Mouse (Mus musculus): Measurements from ENCODE around the gene Ibsp. TPM values are rescaled to one million over a fixed set of nuclear protein-coding genes. Genes with fewer than 3 reads are reported as not detected.

Gene Ibsp
- polyA plus RNA-seq (2015; fragmentation: Nextera tagmentation; extraction: Ambion mirVana), result 0.13 TPM in 1 of 2 replicates, not detected in the other

DNA sequence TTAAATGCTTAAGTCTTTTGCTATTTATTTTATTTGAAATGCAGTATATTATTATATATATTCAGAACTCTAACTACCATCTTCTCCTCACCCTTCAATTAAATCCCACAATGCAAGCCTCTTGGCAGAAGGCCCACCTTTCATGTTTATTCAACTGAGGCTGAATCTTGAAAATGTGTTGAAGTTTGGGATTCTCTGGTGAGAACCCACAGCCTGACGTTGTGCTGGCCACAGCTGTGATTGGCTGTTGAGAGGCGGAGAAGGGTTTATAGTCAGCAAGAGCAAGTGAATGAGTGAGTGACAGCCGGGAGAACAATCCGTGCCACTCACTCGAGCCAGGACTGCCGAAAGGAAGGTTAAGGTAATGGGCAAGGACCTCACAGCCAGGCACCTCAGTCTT is at the start of gene Ibsp:
Gene Ibsp, plus strand, starts transcription at position 178 of the 400 bp plus-strand sequence.
- 64% methylated on average over 6 of the region's 6 CpGs for WGBS
- Histone ChIP-seq H3K27me3 (replicated peaks) (no peaks in the 10 kb centered on the region), H3K27ac (no peak within 1 kb of the TSS), H3K4me1 (replicated peaks) (0 out of 2 replicates have a peak, but pooled peaks cover 2% of the 10 kb centered on the region), H3K9me3 (no peaks in the 10 kb centered on the region), H3K9ac (no peak within 1 kb of the TSS), H3K4me2 (replicated peaks) (no peak within 1 kb of the TSS), H3K4me3 (replicated peaks) (no peak within 1 kb of the TSS), H3K36me3 (no peaks in the 10 kb centered on the region)
- no peak for ATAC-seq

DNA sequence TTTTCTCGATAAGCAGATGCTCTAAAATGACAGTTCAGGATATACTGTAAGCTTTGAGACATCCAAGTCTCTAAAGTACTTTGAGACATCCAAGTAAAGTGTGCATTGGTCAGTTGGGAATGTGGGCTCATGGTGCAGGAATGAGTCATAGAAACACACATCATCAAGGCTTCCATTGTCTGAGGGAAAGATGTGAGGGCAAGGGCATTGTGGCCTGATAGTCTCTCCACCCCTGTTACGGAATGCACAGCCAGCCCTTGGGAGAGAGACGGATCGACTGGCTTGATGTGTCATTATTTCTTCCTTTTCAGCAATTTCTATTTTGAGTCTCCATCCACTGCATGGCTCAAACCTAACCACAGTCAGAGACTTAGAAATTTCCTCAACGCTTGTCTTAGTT is 47.2 kb upstream of the Ibsp start:
- no peak for ATAC-seq
- Histone ChIP-seq H3K27me3 (replicated peaks) (no peaks in the 10 kb centered on the region), H3K9me3 (no peaks in the 10 kb centered on the region), H3K27ac (no peak overlapping the region), H3K9ac (no peak overlapping the region), H3K4me3 (replicated peaks) (no peak overlapping the region), H3K4me1 (replicated peaks) (no peaks in the 10 kb centered on the region), H3K4me2 (replicated peaks) (no peak overlapping the region), H3K36me3 (no peaks in the 10 kb centered on the region)
- 86% methylated on average over 5 of the region's 5 CpGs for WGBS

DNA sequence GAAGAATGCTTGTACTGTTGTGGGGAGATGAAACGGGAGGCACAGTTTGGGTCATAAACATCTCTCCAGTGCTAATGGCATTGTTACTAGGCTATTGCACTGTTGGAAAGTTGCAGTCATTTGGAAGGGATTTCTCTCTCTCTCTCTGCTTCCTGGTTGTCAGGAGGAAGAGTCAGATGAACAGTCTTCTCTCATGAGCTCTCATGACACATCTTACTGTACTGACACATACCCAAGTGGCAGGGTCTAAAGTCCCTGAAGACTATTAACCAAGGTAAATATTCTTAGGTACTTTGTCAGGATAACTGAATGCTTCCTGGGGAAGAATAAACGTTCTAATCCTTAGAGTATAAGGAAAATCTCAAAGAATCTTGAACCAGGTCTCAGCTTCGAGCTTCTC is 42.4 kb upstream of the Ibsp start:
- Histone ChIP-seq H3K4me1 (replicated peaks) (no peaks in the 10 kb centered on the region), H3K4me2 (replicated peaks) (no peak overlapping the region), H3K9me3 (no peaks in the 10 kb centered on the region), H3K4me3 (replicated peaks) (no peak overlapping the region), H3K27ac (no peak overlapping the region), H3K9ac (no peak overlapping the region), H3K27me3 (replicated peaks) (no peaks in the 10 kb centered on the region), H3K36me3 (no peaks in the 10 kb centered on the region)
- WGBS, result 45% methylated on average over 3 of the region's 3 CpGs
- 0 out of 2 replicates have a peak, but pooled peaks have one; percentile 51 for ATAC-seq

DNA sequence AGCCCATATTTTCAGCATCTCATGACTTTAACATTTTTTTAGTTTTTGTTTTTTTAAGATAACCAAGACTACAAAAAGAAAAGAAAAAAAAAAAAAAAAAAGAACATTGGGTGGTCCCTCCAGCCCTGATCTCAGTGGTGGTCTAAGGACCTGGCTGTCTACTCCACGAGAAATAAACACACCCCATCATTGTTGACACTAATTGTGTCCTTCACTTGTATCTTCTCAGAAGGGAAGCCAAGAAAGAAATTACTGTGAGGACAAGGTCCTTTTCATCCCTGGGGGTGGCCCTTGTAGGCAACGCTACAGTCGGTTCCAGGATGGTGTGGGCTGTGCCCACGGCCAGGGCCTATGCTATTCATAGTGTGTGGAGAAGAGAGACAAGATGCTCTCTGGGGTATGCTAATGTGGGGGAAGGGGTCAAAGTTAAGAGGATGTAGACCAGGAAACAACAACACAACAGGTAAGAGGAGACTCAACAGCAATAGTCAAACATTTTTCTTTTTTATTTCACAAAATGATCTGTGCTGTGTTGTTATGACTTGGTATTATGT is 37.0 kb upstream of the Ibsp start:
- 55% methylated on average over 4 of the region's 4 CpGs for WGBS
- Histone ChIP-seq H3K27me3 (replicated peaks) (no peaks in the 10 kb centered on the region), H3K4me2 (replicated peaks) (no peak overlapping the region), H3K36me3 (no peaks in the 10 kb centered on the region), H3K4me3 (replicated peaks) (no peak overlapping the region), H3K4me1 (replicated peaks) (no peaks in the 10 kb centered on the region), H3K9me3 (no peaks in the 10 kb centered on the region), H3K27ac (no peak overlapping the region), H3K9ac (no peak overlapping the region)
- ATAC-seq, result no peak

DNA sequence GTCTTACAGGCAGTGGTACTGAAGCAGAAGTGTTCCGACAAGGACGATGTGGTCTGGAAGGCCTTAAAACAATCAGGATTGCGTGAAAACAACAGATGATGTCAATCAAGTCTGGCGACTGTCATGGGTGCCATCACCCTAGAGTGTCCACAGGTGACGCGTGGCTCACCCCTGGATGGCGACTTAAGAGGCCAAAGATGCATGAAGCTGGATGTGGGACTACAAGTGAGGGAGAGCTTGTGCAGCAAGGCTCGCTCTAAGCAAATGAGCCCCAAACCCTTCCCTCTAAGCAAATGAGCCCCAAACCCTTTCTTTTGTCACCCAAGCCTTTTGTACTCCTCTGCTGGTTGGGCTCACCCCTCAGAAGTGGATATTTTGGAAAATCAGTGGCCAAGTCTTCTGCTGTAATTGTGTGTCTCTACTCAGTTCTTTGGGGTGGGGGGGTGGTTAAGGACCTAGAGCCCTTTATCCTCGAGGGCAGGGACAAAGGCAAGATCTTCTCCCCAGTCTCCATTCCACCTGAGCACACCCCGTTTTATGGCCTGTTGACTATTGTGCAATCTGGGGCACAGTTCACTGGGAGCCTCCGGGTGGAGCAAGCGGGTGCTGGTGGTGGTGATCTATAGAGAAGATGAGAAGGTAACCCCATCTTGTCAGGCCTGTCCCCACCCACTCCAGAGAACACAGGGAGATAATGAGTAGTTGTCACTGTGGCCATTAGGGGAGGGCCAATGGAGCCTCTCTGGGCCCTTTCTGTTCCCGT is 35.8 kb upstream of the Ibsp start:
- no peak overlapping the region for H3K4me3 ChIP-seq (replicated peaks)
- no peaks in the 10 kb centered on the region for H3K9me3 ChIP-seq
- 81% methylated on average over 13 of the region's 13 CpGs for WGBS
- H3K27me3 ChIP-seq (replicated peaks), result no peaks in the 10 kb centered on the region
- no peaks in the 10 kb centered on the region for H3K36me3 ChIP-seq
- no peaks in the 10 kb centered on the region for H3K4me1 ChIP-seq (replicated peaks)
- H3K9ac ChIP-seq, result no peak overlapping the region
- H3K27ac ChIP-seq, result no peak overlapping the region
- H3K4me2 ChIP-seq (replicated peaks), result no peak overlapping the region
- peak; percentile 98 for ATAC-seq

DNA sequence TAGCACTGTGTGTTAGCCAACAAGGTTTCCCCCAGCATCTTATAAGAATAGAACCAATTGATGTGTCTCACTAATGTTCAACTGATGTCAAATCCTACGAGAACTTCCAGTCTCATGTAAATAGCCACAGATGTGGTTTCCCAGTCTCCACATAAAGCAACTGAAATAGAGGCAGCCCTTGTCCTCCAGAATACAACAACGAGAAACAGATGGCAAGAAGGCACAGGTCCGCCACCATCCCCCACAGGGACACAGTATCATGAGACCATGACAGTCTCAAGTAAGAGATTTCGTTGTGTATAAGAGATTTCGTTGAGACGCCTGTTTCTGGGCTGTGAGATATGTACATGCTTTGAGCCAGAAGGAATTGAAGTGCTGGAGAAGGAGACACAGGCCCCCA is 4.8 kb upstream of the Ibsp start:
- Histone ChIP-seq H3K9me3 (no peaks in the 10 kb centered on the region), H3K27ac (no peak overlapping the region), H3K27me3 (replicated peaks) (no peaks in the 10 kb centered on the region), H3K9ac (no peak overlapping the region), H3K4me2 (replicated peaks) (no peak overlapping the region), H3K4me1 (replicated peaks) (0 out of 2 replicates have a peak, but pooled peaks cover 2% of the 10 kb centered on the region), H3K36me3 (no peaks in the 10 kb centered on the region), H3K4me3 (replicated peaks) (no peak overlapping the region)
- no peak for ATAC-seq
- WGBS, result 66% methylated on average over 6 of the region's 6 CpGs

DNA sequence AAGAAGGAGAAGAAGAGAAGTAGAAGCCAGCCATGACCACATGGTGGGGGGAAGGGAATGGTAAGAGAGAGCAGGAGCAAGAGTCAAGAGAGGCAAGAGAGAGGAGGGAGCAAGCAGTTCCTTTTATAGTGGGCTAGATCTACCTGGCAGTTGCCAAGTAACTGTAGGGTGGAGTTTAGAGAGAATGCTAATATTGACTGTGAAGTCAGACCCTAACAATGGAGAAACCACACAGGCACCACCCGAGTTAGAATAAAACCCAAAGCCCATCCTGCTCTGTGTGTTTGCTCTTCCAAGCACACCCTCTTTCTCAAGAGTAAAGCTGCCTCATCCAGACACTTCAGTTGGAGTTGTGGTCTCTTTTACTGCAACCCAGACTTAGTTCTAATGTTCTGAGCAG is 15.1 kb downstream of the Ibsp start:
- Histone ChIP-seq H3K4me1 (replicated peaks) (no peaks in the 10 kb centered on the region), H3K27ac (no peak overlapping the region), H3K4me2 (replicated peaks) (no peak overlapping the region), H3K36me3 (no peaks in the 10 kb centered on the region), H3K4me3 (replicated peaks) (no peak overlapping the region), H3K9me3 (no peaks in the 10 kb centered on the region), H3K9ac (no peak overlapping the region), H3K27me3 (replicated peaks) (no peaks in the 10 kb centered on the region)
- WGBS, result 56% methylated on average over 1 of the region's 1 CpGs
- no peak for ATAC-seq

DNA sequence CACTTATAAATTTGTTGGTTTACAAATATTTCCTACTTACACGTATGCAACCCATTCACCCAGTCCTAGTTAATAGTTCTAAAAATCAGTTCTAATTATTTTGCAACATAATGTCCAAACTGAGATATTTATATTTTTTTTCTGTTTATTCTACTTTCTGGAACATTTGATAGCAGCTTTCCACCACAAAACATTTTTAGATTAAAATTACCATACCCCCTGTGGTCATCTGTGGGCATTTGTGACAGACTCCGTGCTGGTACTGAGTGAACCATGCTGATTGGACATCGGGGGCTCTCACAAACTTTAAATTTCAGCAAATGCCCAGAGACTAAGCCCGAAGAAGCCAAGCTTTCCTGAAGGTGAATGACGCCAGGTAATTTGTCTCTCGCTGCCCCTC is 26.1 kb downstream of the Ibsp start, which contains the start of gene Mepe:
Gene Mepe, plus strand, starts transcription at position 301 of the 400 bp plus-strand sequence.
- WGBS, result 90% methylated on average over 6 of the region's 6 CpGs
- Histone ChIP-seq H3K9ac (no peak within 1 kb of the TSS), H3K4me3 (replicated peaks) (no peak within 1 kb of the TSS), H3K27me3 (replicated peaks) (no peaks in the 10 kb centered on the region), H3K4me2 (replicated peaks) (no peak within 1 kb of the TSS), H3K27ac (no peak within 1 kb of the TSS), H3K9me3 (no peaks in the 10 kb centered on the region), H3K36me3 (no peaks in the 10 kb centered on the region), H3K4me1 (replicated peaks) (no peaks in the 10 kb centered on the region)
- ATAC-seq, result no peak

DNA sequence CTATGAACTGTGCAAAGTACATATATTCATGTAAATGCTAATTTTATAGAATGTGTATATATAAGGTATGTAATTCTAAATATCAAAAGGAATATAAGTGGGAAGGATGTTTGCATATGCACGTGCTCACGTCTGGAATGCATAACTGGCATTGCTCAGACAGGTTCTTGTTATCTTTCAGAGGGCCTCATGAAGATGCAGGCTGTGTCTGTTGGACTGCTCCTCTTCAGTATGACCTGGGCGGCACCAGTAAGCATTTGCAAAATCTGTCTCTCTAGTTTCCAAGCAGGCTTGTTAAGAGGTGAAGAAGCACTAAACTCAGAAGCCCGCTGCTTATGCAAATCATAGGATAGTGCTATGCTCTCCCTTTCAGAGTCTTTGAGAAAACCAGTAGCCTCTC is 27.9 kb downstream of the Ibsp start:
- Histone ChIP-seq H3K9me3 (no peaks in the 10 kb centered on the region), H3K27ac (no peak overlapping the region), H3K9ac (no peak overlapping the region), H3K27me3 (replicated peaks) (no peaks in the 10 kb centered on the region), H3K4me1 (replicated peaks) (no peaks in the 10 kb centered on the region), H3K4me2 (replicated peaks) (no peak overlapping the region), H3K36me3 (no peaks in the 10 kb centered on the region), H3K4me3 (replicated peaks) (no peak overlapping the region)
- no peak for ATAC-seq
- 65% methylated on average over 4 of the region's 4 CpGs for WGBS

DNA sequence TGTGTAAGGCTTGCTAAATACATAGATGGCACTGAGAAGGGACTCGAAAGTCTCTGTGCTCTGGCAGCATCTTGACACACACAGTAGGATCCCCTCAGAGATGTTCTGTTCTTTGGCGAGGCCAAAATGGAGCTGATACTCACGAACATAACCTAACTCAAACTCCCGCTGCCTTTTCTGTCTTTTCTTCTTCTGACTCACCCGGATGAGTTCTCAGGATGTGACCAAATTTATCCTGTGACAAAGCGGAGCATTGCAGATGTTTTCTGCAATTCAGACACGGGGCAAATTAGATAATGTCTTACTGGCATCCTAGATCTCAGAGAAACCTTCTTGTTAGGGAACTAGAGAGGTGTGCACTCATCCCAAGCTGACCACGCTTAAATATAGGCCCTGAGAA is 28.4 kb downstream of the Ibsp start:
- H3K27me3 ChIP-seq (replicated peaks), result no peaks in the 10 kb centered on the region
- no peaks in the 10 kb centered on the region for H3K4me1 ChIP-seq (replicated peaks)
- WGBS, result 79% methylated on average over 8 of the region's 8 CpGs
- no peak overlapping the region for H3K9ac ChIP-seq
- H3K4me3 ChIP-seq (replicated peaks), result no peak overlapping the region
- H3K27ac ChIP-seq, result no peak overlapping the region
- H3K9me3 ChIP-seq, result no peaks in the 10 kb centered on the region
- H3K36me3 ChIP-seq, result no peaks in the 10 kb centered on the region
- no peak for ATAC-seq
- H3K4me2 ChIP-seq (replicated peaks), result no peak overlapping the region

DNA sequence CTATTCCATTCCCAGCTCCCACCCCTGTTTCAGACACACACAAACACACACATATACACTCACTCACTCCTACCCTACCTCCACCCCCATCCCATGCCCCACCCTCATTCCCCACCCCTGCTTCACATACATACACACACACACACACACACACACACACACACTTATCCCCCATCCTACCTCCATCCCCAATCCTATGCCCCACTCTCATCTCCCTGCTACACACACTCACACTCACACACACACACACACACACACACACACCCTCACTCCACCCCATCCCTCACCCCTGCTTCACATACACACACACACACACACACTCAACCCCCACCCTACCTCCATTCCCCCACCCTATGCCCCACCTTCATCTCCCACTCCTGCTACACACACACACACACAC is 28.9 kb downstream of the Ibsp start:
- no peak overlapping the region for H3K9ac ChIP-seq
- no peaks in the 10 kb centered on the region for H3K9me3 ChIP-seq
- H3K27me3 ChIP-seq (replicated peaks), result no peaks in the 10 kb centered on the region
- no peak overlapping the region for H3K27ac ChIP-seq
- no peak for ATAC-seq
- no peaks in the 10 kb centered on the region for H3K4me1 ChIP-seq (replicated peaks)
- H3K4me3 ChIP-seq (replicated peaks), result no peak overlapping the region
- no peaks in the 10 kb centered on the region for H3K36me3 ChIP-seq
- no peak overlapping the region for H3K4me2 ChIP-seq (replicated peaks)

DNA sequence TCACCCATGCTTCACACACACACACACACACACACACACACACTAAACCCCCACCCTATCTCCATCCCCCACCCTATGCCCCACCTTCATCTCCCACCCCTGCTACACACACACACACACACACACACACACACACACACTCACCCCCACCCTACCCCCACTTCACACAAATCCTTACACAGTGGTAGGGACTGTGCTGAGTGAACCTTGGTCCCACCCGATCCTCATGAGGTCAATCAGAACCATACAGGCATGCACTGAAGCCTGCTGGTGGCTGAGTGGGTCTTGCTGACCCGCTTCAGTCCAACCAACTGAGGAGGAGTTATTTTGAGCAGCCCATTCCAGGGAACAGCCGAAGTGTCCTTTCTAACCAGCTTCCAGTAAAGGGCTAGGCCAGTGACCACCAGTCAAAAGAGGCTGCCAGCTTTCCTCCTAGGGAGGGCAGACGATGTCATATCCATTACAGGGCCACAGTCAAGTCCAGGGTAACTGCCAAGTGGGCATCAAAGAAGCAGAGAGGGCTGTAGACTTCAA is 29.4 kb downstream of the Ibsp start:
- 82% methylated on average over 4 of the region's 4 CpGs for WGBS
- Histone ChIP-seq H3K4me3 (replicated peaks) (no peak overlapping the region), H3K4me2 (replicated peaks) (no peak overlapping the region), H3K4me1 (replicated peaks) (no peaks in the 10 kb centered on the region), H3K27ac (no peak overlapping the region), H3K9ac (no peak overlapping the region), H3K9me3 (no peaks in the 10 kb centered on the region), H3K27me3 (replicated peaks) (no peaks in the 10 kb centered on the region), H3K36me3 (no peaks in the 10 kb centered on the region)
- ATAC-seq, result 0 out of 2 replicates have a peak, but pooled peaks have one; percentile 41

DNA sequence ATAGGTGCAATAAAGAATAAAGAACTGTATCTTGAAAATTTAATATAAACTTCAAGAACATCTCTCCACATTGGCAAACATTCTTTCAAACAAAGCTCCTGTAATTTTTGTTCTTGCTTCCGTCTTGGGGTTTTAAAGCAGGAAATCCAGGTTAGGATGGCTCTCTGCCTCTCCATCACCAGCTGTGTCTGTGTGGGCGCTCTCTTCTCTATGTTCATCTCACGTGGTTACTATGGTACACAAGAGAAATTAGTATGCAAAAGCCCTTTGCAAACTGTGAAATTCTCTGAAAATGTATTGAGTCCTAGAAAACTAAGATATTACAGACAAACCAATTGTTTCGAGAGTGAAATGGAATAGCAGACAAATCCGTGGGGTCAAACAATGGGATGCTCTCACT is 30.4 kb downstream of the Ibsp start:
- Histone ChIP-seq H3K4me3 (replicated peaks) (no peak overlapping the region), H3K27me3 (replicated peaks) (no peaks in the 10 kb centered on the region), H3K27ac (no peak overlapping the region), H3K4me1 (replicated peaks) (no peaks in the 10 kb centered on the region), H3K9me3 (no peaks in the 10 kb centered on the region), H3K4me2 (replicated peaks) (no peak overlapping the region), H3K36me3 (no peaks in the 10 kb centered on the region), H3K9ac (no peak overlapping the region)
- ATAC-seq, result no peak
- 75% methylated on average over 5 of the region's 5 CpGs for WGBS
